In genomic region chr13:96487968-96488367, GRCm38 (mm10) we compare ENCODE assay signal across 44 mouse cellular contexts. TPM values are rescaled to one million over a fixed set of nuclear protein-coding genes. Genes with fewer than 3 reads are reported as not detected.
"Had no signal": no experiment of that assay in that cellular context is flagged by ENCODE, and none has a peak within 500 bp of the region (broad histone marks: within the 10 kb centered on the region; RNA-seq: fewer than 3 reads in every experiment).

No protein-coding gene starts in this region.

- DNase-seq: gastrocnemius, adult 2 months; gastrocnemius, postnatal 10 days; gastrocnemius, postnatal 25 days; heart, adult 11 months; heart, adult 2 months; heart, postnatal 14 days; heart, postnatal 36 days; kidney, adult 11 months; kidney, adult 2 months; kidney, adult 9 months; kidney, postnatal 14 days; kidney, postnatal 36 days; layer of hippocampus, adult 9-11 months; layer of hippocampus, postnatal 36 days; left cerebral cortex, postnatal 4 days had no signal

RNA-seq across cellular contexts. Expression of gene Gm17622, which starts 2.6 kb away (rescaled TPM):
- total RNA-seq: gastrocnemius, adult 2 months; gastrocnemius, postnatal 10 days; gastrocnemius, postnatal 25 days; gastrocnemius, postnatal 4 days; heart, adult 2 months; heart, postnatal 14 days; heart, postnatal 36 days; hematopoietic stem cell, adult 5-6 weeks; hindbrain, postnatal 0 days; layer of hippocampus, adult 18-20 months; layer of hippocampus, adult 8-10 months; layer of hippocampus, postnatal 14 days; layer of hippocampus, postnatal 36 days; left cerebral cortex, adult 18-20 months; left cerebral cortex, adult 8-10 months; left cerebral cortex, postnatal 10 days; left cerebral cortex, postnatal 25 days; left cerebral cortex, postnatal 4 days; liver, adult 2 months had no signal
- polyA plus RNA-seq: heart, adult 2 months; heart, embryonic 11.5 days; heart, embryonic 13.5 days; heart, embryonic 15.5 days; heart, postnatal 0 days; hindbrain, embryonic 11.5 days; hindbrain, embryonic 13.5 days; hindbrain, embryonic 15.5 days; hindbrain, postnatal 0 days; intestine, embryonic 14.5 days; intestine, embryonic 16.5 days; kidney, adult 2 months; kidney, embryonic 15.5 days; kidney, postnatal 0 days; large intestine, adult 2 months; limb, embryonic 11.5 days; limb, embryonic 13.5 days; limb, embryonic 15.5 days; liver, adult 2 months; liver, embryonic 12.5 days; liver, embryonic 14.5 days; liver, embryonic 16.5 days had no signal

RNA-seq across cellular contexts. Expression of gene Ankdd1b, which starts 17.0 kb away (rescaled TPM):
- total RNA-seq: gastrocnemius, postnatal 25 days; hindbrain, postnatal 0 days; left cerebral cortex, postnatal 4 days; liver, adult 2 months had no signal
- polyA plus RNA-seq: hindbrain, embryonic 11.5 days; hindbrain, embryonic 15.5 days; limb, embryonic 13.5 days; liver, adult 2 months; liver, embryonic 12.5 days; liver, embryonic 16.5 days had no signal
